Mouse (Mus musculus): Measurements from ENCODE around the gene Taar5.

DNA sequence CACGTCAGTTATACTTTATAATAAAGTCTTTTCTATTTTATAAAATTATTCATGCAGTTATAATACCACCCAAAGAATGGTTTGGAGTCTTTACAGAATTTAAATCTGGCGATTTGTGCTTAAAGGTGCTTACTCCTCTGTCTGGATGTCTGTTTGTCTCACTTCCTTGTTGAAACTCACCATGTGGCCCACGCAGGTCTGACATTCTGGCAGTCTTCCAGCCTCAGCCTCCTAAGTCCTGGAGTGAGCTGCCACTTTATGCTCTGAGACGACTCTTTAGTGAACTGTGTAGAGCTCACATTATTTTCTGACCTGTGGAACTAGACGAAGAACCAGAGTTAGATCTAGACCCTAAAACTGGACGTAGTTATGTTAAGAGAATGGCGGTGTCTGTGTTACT lies 22.5 kb upstream of the Taar5 start:
- no peak for TF ChIP-seq EP300 (IDR thresholded peaks at IDR 0.05; ENCODE audit: low read depth)
- no peak for TF ChIP-seq CTCF (IDR thresholded peaks at IDR 0.05; ENCODE audit: low read depth)

Data from liver, embryonic 14.5 days (tissue).